Mouse (Mus musculus) heart, adult 2 months (tissue): ENCODE measurements around the gene Acaca.

Experiments used
- CTCF ChIP-seq: fragments of 200-600 bp; IDR thresholded peaks from 2 replicates; pipeline ENCODE4 v1.8.1; 2022; ENCODE audit warnings: antibody characterized with exemption, mild to moderate bottlenecking, moderate library complexity
- EP300 ChIP-seq: fragments of 200-500 bp; IDR thresholded peaks from 2 replicates; pipeline ENCODE4 v1.6.1; 2011; ENCODE audit warnings: low read depth, low read length, control low read depth; ENCODE audit not compliant: insufficient read depth

- TF ChIP-seq CTCF: no peak
- no peak for TF ChIP-seq EP300
These were observed 27.2 kb downstream of the Acaca start for GRCm38 (mm10) chr11:84156535-84157262.
